Mouse (Mus musculus): ENCODE results near the gene Zfp385b.

Zfp385b gene

GRCm38 (mm10) chr2:77705476-77705875 lies 114.0 kb downstream of the Zfp385b start:
- no peak for DNase-seq (ENCODE audit: low spot score in 2 of 2)

DNA sequence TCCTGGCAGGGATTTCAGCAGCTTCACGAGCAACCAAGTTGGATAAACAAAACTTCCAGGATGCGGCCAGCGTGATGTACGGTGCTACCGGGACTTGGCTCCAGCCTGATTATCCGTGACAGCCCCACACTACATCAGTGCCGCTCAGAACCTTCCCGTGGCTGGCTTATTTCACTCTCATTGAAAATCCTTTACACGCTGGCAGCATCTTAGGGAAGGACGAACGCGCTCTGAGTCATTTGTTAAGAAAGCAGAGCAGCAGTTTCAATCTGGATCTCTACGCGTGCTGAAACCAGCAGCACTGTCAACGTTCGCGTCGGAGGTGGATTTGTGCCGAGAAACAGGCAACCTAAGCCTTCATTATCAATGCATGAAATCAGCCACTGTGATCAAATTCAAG lies 116.4 kb downstream of the Zfp385b start:
- DNase-seq (ENCODE audit: low spot score in 2 of 2), result peak; percentile 35 to 72

GRCm38 (mm10) chr2:77691174-77691573 lies 128.3 kb downstream of the Zfp385b start:
- DNase-seq (ENCODE audit: low spot score in 2 of 2), result no peak

DNA sequence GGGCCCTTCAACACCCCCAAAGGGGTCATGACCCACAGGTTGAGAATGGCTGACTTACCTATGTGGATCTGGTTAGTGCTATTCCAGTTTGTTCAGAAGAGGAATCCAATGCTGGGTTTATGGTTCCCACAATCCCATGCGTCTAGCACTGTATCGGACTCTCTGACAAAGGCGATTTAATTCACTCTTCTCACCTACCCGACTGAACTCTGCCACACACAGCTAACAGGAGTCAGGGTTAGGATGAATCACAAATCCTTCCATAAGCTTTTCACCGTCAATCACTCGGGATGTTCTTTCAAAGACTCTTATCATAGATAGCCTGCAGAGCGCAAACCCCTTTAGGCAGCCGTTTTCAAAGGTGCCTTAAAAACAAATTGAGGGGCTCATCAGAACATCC lies 129.1 kb downstream of the Zfp385b start:
- no peak for DNase-seq (ENCODE audit: low spot score in 2 of 2)

GRCm38 (mm10) chr2:77688651-77689050 lies 130.8 kb downstream of the Zfp385b start:
- no peak for DNase-seq (ENCODE audit: low spot score in 2 of 2)

- DNase-seq (ENCODE audit: low spot score in 2 of 2), result no peak
Measured at GRCm38 (mm10) chr2:77684088-77684487, 135.4 kb downstream of the Zfp385b start.

GRCm38 (mm10) chr2:77682205-77682604 lies 137.2 kb downstream of the Zfp385b start:
- no peak for DNase-seq (ENCODE audit: low spot score in 2 of 2)

DNA sequence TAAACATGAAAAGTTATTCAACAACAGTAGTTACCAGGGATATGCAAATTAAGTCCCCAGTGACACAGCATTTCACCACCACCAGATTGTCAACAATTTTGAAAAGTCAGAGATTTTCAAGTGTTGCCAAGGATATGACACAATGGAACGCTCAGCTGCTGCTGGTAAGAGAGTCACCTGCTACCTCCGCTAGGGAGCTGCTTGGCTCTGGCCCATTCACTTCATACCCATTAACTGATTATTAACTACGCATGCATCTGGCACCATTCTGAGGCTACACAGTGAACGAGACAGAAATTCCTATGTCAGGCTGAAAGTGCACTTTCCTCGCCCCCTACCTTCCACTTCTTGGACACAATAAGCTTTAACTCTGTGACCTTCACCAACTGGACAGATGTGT lies 137.7 kb downstream of the Zfp385b start:
- no peak for DNase-seq (ENCODE audit: low spot score in 2 of 2)

DNA sequence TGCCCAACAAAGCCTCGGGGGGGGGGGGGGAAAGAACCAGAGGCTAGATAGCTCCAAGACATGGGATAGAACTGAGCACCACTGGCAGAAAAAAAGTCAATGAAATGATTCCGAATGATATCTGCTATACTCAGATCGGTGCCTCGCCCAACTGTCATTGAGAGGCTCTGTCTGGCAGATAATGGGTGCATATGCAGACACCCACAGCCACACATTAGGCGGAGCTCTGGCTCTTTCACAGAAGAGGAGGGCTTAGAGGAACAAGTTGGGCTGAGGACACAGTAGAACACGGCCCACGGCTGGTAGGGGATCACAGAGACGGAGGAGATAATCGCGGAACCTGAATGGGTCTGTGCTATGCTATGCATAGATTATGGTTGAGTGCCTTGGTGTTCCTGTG lies 145.7 kb downstream of the Zfp385b start:
- DNase-seq (ENCODE audit: low spot score in 2 of 2), result no peak

GRCm38 (mm10) chr2:77672215-77672905 lies 147.1 kb downstream of the Zfp385b start:
- no peak for DNase-seq (ENCODE audit: low spot score in 2 of 2)

DNA sequence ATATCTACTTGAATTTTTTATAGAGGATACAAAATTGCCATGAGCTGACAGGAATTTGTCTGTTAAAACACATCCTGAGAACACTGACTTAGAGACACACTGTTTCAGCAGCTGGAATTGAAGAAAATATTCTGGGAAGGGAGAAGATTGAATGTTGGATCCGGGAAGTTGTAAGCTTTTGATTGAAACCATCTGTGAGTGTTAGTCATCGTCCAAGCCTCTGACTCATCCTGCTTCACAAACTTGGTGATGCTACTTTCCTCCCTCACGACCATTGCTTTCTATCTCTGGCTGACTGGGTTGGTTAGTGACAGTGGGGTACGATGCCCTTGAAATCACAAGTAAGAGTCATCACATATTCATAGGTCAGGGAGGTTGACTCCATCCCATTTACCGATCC lies 157.3 kb downstream of the Zfp385b start:
- peak in 1 of 2 experiments; percentile 55 for DNase-seq (ENCODE audit: low spot score in 2 of 2)

DNA sequence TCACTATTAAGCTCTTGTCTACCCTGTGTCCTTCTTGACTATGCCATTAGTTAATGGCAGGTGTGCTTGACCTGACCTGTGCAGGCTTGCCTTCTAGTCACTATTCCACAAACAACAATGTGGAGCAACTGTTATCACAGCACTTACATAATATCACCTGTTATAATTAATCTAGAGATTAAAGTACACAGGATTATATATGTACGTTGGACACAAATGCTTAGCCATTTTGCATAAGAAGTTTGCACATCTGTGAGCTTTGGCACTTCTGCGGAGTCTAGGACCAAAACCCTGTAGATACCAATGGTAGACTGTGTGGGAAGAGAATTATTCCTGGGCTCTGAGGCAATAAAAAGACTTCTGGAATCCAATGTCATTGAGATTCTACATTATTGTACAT lies 165.8 kb downstream of the Zfp385b start:
- DNase-seq (ENCODE audit: low spot score in 2 of 2), result no peak

GRCm38 (mm10) chr2:77641521-77642170 lies 177.8 kb downstream of the Zfp385b start:
- DNase-seq (ENCODE audit: low spot score in 2 of 2), result peak in 1 of 2 experiments; percentile 43

DNA sequence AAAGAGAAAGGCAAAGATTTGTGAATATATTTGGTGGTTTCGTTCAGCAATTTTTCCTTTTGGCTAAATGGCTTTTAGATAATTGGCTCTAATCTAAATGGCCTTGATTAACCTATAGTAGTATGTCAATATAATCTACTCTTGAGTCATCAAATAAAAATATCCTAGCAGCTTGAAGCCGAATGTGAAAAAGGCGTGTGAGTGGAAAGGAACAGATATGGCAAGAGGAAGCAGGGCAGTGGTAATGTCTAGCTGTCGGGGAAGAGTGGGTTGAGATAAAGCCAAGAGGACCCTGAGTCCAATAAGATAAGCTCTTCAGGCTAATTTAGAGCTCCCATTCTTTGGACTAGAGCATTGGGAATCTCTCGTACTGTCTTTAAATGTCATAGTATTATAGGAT lies 179.4 kb downstream of the Zfp385b start:
- DNase-seq (ENCODE audit: low spot score in 2 of 2), result no peak

DNA sequence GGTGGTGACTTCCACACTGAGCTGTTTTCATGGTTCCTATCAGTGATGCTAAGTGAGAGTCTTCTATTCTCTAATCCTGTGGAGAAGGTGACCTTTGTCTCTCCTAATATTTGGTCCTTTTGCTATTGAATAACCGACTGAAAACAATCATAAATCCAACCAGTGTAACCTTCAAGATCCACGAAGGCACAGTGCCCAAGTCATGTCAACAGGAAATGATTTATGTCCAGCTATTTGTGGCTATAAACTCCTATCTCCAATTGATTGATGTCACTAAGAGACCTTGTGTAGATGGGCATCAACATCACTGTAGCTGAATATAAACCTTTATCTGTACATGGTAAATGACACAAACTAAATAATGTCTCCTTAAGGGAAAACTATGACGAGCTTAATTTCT lies 187.8 kb downstream of the Zfp385b start:
- DNase-seq (ENCODE audit: low spot score in 2 of 2), result no peak

DNA sequence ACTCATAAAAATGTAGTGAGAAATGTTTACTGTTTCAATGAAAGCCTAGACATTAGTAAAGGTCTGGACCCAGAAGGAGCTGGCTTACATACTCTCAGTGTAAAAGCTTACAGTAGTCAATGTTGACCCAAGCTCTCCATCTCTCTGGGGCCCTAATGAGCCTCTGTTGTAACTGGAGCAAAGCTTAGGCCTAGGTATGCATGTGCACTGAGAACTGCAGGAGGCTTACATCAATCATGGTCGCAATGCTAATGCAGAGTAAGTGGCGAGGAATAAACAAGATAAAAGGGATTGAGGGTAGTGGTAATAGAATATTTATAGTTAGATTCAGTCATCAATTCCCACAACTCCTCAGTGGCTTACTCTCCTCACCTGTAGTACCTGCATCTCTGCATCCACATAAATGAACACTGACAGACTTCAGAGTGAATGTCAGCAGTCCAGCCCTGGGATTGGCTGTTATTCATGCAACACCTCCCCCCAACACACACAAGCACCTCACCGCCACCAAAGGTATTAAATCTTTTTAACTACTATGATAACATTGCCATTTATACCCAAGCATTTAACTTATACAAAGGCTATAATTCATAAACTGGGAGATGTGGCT lies 191.7 kb downstream of the Zfp385b start:
- no peak for DNase-seq (ENCODE audit: low spot score in 2 of 2)

- DNase-seq (ENCODE audit: low spot score in 2 of 2), result no peak
Measured at GRCm38 (mm10) chr2:77618686-77619085, 200.8 kb downstream of the Zfp385b start.

DNA sequence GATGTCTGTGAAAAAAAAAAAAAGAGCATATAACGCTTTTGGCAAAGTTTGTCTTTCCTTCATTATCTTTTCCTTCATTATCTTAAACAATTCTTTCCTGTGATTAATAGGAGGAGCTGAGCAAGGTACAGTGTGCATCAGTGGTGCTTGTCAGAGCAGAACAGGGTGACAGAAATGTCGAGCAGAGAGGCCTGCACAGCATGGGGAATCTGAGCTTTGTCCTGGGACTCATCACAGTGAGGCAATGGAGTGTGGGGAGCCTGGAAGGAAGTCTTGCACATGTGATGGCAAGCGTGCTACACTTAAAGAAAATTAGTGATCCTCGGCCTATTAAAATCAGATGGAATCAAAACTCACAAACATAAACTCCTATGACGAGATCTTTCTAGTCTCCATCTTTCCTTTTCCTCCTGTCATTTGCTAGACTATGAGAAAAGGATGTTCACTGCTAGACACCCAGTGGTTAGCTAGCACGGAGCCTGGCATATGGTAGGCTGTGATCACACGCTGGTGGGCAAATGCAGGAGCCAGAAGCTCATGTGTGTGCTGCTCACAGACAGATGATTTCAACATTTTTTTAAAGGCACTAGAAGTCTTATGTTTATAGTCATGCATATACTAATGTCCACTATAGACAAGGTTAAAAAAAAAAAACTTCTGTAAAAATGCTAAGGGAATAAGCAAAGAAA lies 209.0 kb downstream of the Zfp385b start:
- no peak for DNase-seq (ENCODE audit: low spot score in 2 of 2)

- no peak for DNase-seq (ENCODE audit: low spot score in 2 of 2)
Measured at GRCm38 (mm10) chr2:77609452-77609851, 210.0 kb downstream of the Zfp385b start.

DNA sequence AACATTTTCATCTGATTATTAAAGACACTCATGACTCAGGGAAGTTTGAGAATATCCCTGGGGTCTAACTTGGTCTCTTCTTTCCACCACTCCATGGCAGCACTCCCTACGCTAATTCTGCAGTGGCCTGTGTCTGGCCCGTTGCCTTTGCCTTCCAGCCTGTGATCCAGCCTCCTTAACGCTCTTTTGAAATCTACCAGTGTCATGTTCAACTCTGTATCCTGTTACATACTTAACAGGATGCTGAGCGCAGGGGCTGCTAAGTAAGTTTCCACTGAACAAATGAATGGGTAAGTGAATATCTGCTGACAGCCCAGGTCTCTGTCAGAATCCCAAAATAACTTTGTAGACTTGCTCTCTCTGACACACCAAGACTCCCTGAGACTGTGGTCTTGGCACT lies 210.8 kb downstream of the Zfp385b start:
- DNase-seq (ENCODE audit: low spot score in 2 of 2), result no peak

DNA sequence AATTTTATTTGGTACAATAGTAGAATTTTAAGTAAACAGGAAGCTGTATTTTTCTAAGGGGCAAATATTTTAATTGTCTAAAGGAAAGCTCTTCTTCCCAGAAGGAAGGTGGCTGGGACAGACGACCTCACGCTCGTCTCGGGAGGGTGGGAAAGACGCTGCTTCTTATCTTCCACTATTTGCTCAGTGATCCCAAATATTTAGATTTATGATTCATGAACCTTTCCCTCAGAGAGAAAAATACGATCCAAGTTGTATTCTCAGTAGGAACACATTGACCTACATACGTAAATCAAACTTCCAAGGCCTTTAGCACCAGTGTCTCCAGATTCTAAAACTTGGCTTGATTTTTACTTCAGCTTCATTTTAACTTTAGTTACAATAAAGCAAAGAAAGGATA lies 226.0 kb downstream of the Zfp385b start:
- no peak for DNase-seq (ENCODE audit: low spot score in 2 of 2)

GRCm38 (mm10) chr2:77592525-77592924 lies 226.9 kb downstream of the Zfp385b start:
- no peak for DNase-seq (ENCODE audit: low spot score in 2 of 2)
